Mouse (Mus musculus) kidney, postnatal 0 days (tissue): ENCODE data around the gene Rpgrip1. TPM values are rescaled to one million over a fixed set of nuclear protein-coding genes. Genes with fewer than 3 reads are reported as not detected.

Experiments
- ATAC-seq: fragments of 200-750 bp; cut with Nextera tagmentation; replicated peaks from 2 replicates; pipeline ENCODE4 v1.8.0; 2017; ENCODE audit warnings: low read depth, moderate number of reproducible peaks, moderate TSS enrichment, moderate library complexity; ENCODE audit not compliant: low FRiP score
- DNase-seq: peaks from one replicate; pipeline ENCODE4 v3.0.0-alpha.2; 2016; ENCODE audit warnings: low spot score
- H3K27ac ChIP-seq: fragments of 300-500 bp; sonication (generic); 2 replicates; pipeline ENCODE4 v1.5.1; 2014; ENCODE audit warnings: mild to moderate bottlenecking
- H3K27me3 ChIP-seq: fragments of 300-500 bp; sonication (generic); 2 replicates; pipeline ENCODE4 v1.6.1; 2014; ENCODE audit warnings: low read length, mixed read lengths; ENCODE audit not compliant: insufficient read depth
- H3K36me3 ChIP-seq: fragments of 300-500 bp; sonication (generic); 2 replicates; pipeline ENCODE4 v1.6.1; 2014; ENCODE audit warnings: low read length, mixed read lengths; ENCODE audit not compliant: insufficient read depth
- H3K4me1 ChIP-seq: fragments of 300-500 bp; sonication (generic); replicated peaks from 2 replicates; pipeline ENCODE4 v1.6.1; 2014; ENCODE audit warnings: antibody characterized with exemption, low read length, mixed read lengths; ENCODE audit not compliant: insufficient read depth
- H3K4me2 ChIP-seq: fragments of 300-500 bp; sonication (generic); 2 replicates; pipeline ENCODE4 v1.6.1; 2014; ENCODE audit warnings: mild to moderate bottlenecking, low read length, moderate library complexity, mixed read lengths
- H3K4me3 ChIP-seq: fragments of 300-500 bp; sonication (generic); replicated peaks from 2 replicates; pipeline ENCODE4 v1.5.1; 2014; ENCODE audit warnings: low read depth, low read length
- H3K9ac ChIP-seq: fragments of 300-500 bp; sonication (generic); 2 replicates; pipeline ENCODE4 v1.6.1; 2014; ENCODE audit warnings: low read depth, low read length
- H3K9me3 ChIP-seq: fragments of 300-500 bp; sonication (generic); replicated peaks from 2 replicates; pipeline ENCODE4 v1.6.1; 2016; ENCODE audit warnings: low read length, inconsistent platforms, mixed read lengths
- CTCF ChIP-seq: IDR thresholded peaks from 2 replicates; pipeline ENCODE4 v1.5.1; 2016; ENCODE audit warnings: antibody characterized with exemption, low read depth, mild to moderate bottlenecking, moderate library complexity
- WGBS: fragments of 180-500 bp; shearing (Covaris S2); extraction: QIAGEN DNeasy Blood & Tissue Kit; methylation state at CpG from one replicate; pipeline ENCODE4 v1.1.7; 2014; 5-methylcytosine and 5-hydroxymethylcytosine counted together
- polyA plus RNA-seq: library from polyadenylated mRNA; unstranded; fragments of >200 nt; fragmentation: Nextera tagmentation; extraction: Ambion mirVana; gene quantifications from 2 replicates; pipeline ENCODE4 v1.2.1, GENCODE M21; 2015

The Rpgrip1 gene
- polyA plus RNA-seq, 1 experiment from 2014 or later, result 51.1 TPM

DNA sequence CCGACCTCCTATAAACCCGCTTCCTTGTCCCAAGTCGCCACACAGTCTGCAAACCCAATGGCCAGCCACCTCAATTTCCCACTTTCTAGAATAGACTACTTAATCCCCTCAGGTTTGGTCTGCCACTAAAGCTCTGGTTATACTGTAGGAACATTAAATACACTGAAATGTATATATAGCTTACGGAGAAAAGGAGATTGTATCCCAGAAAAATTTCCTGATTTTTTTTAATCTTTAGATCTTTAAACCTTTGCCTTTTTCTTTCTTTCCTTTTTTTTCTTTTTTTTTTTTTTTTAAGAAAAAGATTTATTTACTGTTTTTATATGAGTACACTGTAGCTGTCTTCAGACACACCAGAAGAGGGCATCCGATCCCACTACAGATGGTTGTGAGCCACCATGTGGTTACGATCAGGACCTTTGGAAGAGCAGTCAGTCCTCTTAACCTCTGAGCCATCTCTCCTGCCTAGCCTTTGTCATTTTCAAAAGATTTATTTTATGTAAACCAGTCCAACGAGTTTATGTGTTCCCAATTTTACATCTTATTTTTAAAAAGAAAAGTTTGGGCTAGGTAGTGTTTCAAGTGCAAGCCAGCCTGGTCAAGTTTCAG is 5.7 kb upstream of the Rpgrip1 start:
- ATAC-seq (peak; percentile 9), DNase-seq (no peak)
- no peaks in the 10 kb centered on the region for H3K27me3 ChIP-seq
- peak overlapping the region; percentile 91 for H3K27ac ChIP-seq
- peak; percentile 43 for TF ChIP-seq CTCF
- 21% methylated on average over 7 of the region's 7 CpGs for WGBS
- peak overlapping the region; percentile 57 for H3K4me2 ChIP-seq
- H3K4me1 ChIP-seq, result peaks cover 21% of the 10 kb centered on the region
- no peaks in the 10 kb centered on the region for H3K36me3 ChIP-seq
- H3K4me3 ChIP-seq, result peak overlapping the region; percentile 29; the same call in 1 of the 2 replicates
- H3K9me3 ChIP-seq, result no peaks in the 10 kb centered on the region
- peak overlapping the region; percentile 41; the same call in 1 of the 2 replicates for H3K9ac ChIP-seq

DNA sequence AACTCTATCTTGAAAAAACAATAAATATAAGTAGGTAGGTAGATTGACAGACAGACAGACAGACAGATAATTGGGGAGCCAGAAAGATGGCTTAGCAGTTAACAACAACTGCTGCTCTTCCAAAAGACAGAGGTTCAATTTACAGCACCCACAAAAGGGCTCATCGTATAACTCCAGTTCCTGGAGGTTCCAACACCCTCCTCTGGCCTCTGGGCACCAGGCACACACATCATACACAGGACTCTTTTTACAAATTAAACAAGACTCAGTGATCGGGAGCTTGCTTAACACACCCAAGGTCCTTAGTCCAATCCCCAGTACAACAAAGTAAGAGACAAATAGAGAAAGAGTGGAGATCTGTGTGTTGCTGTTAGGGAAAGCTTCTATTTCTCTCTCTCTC is 5.2 kb upstream of the Rpgrip1 start:
- TF ChIP-seq CTCF, result no peak

DNA sequence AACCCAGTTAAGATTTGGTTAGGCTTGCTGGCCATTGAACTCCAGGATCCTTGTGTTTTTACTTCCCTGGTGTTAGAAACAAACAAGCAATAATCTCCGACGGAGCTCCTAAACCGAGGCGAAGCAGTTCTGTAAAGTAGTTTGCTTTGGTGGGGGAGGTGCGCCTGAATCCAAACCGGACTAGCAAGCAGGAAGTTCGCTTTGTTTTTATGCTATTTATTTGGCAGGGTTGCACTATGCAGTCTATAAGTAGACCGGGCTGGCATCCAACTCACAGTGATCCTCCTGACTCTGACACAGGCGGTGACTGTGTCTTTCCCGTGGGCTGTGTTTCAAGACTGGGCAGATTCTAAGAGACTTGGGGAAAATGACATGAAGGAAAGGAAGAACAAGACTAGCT is 3.8 kb upstream of the Rpgrip1 start:
- Histone ChIP-seq H3K36me3 (no peaks in the 10 kb centered on the region), H3K4me3 (no peak overlapping the region), H3K9me3 (no peaks in the 10 kb centered on the region), H3K27me3 (no peaks in the 10 kb centered on the region), H3K4me2 (peak overlapping the region; percentile 14; the same call in 1 of the 2 replicates), H3K27ac (peak overlapping the region; percentile 92), H3K9ac (no peak overlapping the region), H3K4me1 (peaks cover 12% of the 10 kb centered on the region; the same call in 1 of the 2 replicates)
- WGBS, result 11% methylated on average over 10 of the region's 10 CpGs
- no peak for ATAC-seq
- TF ChIP-seq CTCF, result no peak
- peak; percentile 92 for DNase-seq

More for the DNA sequence above, 5.2 kb upstream of the Rpgrip1 start:
- Histone ChIP-seq H3K4me1 (peaks cover 21% of the 10 kb centered on the region), H3K27me3 (no peaks in the 10 kb centered on the region), H3K36me3 (no peaks in the 10 kb centered on the region), H3K4me2 (no peak overlapping the region), H3K9ac (no peak overlapping the region), H3K27ac (no peak overlapping the region), H3K9me3 (no peaks in the 10 kb centered on the region), H3K4me3 (no peak overlapping the region)
- ATAC-seq (no peak), DNase-seq (no peak)
- 44% methylated on average over 2 of the region's 2 CpGs for WGBS

DNA sequence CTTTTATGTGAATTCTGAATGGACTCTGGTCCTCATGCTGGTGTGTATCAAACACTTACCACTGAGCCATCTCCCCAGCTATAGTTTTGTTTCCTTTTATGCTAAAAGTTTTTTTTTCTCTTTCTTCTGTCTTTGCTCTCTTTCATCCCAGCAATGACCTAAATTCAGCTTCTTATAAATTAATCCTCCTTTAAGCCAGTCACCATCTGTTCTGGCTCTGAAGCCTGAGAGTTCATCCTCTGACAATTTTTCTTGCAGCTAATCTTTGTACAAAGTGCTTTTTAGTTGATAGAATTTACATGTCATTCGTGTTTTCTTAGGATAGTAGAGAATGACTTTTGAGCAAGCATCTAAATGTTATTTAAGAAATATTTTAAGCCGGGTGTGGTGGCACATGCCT is 2.5 kb upstream of the Rpgrip1 start:
- TF ChIP-seq CTCF, result no peak
- no peak overlapping the region for H3K4me2 ChIP-seq
- DNase-seq (no peak), ATAC-seq (no peak)
- no peak overlapping the region for H3K27ac ChIP-seq
- no peak overlapping the region for H3K9ac ChIP-seq
- H3K4me3 ChIP-seq, result no peak overlapping the region
- H3K27me3 ChIP-seq, result no peaks in the 10 kb centered on the region
- 0 out of 2 replicates have a peak, but pooled peaks cover 7% of the 10 kb centered on the region for H3K4me1 ChIP-seq
- 77% methylated on average over 2 of the region's 2 CpGs for WGBS
- no peaks in the 10 kb centered on the region for H3K9me3 ChIP-seq
- H3K36me3 ChIP-seq, result no peaks in the 10 kb centered on the region

DNA sequence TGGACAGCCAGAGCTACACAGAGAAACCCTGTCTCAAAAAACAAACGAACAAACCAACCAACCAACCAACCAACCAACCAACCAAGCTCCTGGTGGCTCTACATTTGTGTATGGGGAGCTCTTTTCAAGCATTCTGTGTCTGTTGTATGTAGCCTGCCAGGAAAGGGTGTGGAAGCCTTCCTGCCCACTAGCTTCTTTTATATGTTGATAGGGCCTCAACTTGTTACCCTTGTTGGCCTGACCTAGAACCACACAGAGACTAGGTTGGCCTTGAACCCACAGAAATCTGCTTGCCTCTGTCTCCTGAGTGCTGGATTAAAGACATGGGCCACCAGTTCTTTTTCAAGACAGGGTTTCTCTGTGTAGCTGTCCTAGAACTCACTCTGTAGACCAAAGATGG is 3.6 kb downstream of the Rpgrip1 start:
- Histone ChIP-seq H3K27me3 (no peaks in the 10 kb centered on the region), H3K4me3 (no peak overlapping the region), H3K9ac (no peak overlapping the region), H3K4me2 (no peak overlapping the region), H3K4me1 (no peaks in the 10 kb centered on the region; the same call in 1 of the 2 replicates), H3K9me3 (no peaks in the 10 kb centered on the region), H3K27ac (no peak overlapping the region), H3K36me3 (no peaks in the 10 kb centered on the region)
- TF ChIP-seq CTCF, result no peak
- no peak for DNase-seq
- no peak for ATAC-seq
- 67% methylated on average over 1 of the region's 1 CpGs for WGBS

DNA sequence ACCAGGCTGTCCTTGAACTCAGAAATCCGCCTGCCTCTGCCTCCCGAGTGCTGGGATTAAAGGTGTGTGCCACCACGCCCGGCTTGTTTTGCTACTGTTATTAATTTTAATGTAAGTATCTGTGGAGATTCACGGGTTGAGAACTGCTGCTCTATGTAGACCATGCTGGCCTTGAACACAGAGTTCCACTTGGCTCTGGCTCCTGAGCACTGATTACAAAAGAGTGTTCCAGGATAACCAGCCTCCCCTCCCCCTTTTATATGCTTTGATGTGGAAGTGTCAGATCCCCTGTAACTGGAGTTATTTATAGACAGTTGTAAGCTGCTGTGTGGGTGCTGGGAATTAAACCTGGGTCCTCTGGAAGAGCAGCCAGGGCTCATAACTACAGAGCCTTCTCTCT is 6.7 kb downstream of the Rpgrip1 start:
- ATAC-seq, result no peak
- 87% methylated on average over 5 of the region's 5 CpGs for WGBS
- Histone ChIP-seq H3K9ac (no peak overlapping the region), H3K4me3 (no peak overlapping the region), H3K9me3 (no peaks in the 10 kb centered on the region), H3K36me3 (no peaks in the 10 kb centered on the region), H3K4me2 (no peak overlapping the region), H3K27ac (no peak overlapping the region), H3K27me3 (no peaks in the 10 kb centered on the region), H3K4me1 (no peaks in the 10 kb centered on the region; the same call in 1 of the 2 replicates)
- no peak for TF ChIP-seq CTCF
- DNase-seq, result no peak
